Mouse (Mus musculus): ENCODE results near the gene Pde4b.

DNA sequence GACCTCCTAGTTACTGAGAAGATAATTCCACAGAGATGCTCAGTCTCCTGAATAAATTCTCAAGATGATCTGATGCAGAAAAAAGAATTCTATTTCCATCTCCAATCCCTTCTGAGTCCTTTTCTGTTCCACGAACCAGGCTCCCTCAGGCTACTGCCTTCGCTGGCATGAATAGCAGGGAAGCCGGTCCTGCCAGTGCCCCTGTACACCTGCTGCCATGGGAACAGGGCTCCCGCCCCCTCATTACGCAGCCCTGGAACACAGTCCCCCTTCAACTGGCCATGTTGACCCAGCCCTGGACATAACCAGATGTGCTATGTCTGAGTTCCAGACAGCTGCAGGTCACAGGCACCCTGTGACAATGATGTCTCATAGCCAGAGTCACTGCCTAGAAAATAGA, 535.6 kb downstream of the Pde4b start:
- TF ChIP-seq CTCF (conservative IDR thresholded peaks at IDR 0.05; ENCODE audit: low read length) (no peak), NANOG (IDR thresholded peaks at IDR 0.05; ENCODE audit: borderline replicate concordance, low read length) (no peak), POU5F1 (IDR thresholded peaks at IDR 0.05; ENCODE audit: borderline replicate concordance, low read length) (no peak)
